Mouse (Mus musculus): ENCODE measurements around the gene Shc4. TPM values are rescaled to one million over a fixed set of nuclear protein-coding genes. Genes with fewer than 3 reads are reported as not detected.

Gene Shc4
- total and polyA plus RNA-seq, 2 experiments, result 0.18 to 0.26 TPM

- Histone ChIP-seq H3K79me2 (ENCODE audit: control insufficient read depth, insufficient read depth, low read length) (no peaks in the 10 kb centered on the region), H3K4me3 (ENCODE audit: insufficient read depth, low read depth, low read length) (no peak overlapping the region), H3K9ac (ENCODE audit: low read depth, low read length) (no peak overlapping the region), H3K27me3 (ENCODE audit: control insufficient read depth, insufficient read depth, low read length) (no peaks in the 10 kb centered on the region), H3K36me3 (ENCODE audit: control insufficient read depth, insufficient read depth, low read length) (no peaks in the 10 kb centered on the region), H3K4me1 (ENCODE audit: control insufficient read depth, insufficient read depth, low read length) (no peaks in the 10 kb centered on the region), H3K27ac (replicated peaks; ENCODE audit: insufficient read depth, low read depth, low read length) (no peak overlapping the region)
- DNase-seq (ENCODE audit: extremely low read depth, low read depth, low spot score), result no peak
- WGBS, result 94% methylated on average over 3 of the region's 3 CpGs
- TF ChIP-seq POLR2A (IDR thresholded peaks at IDR 0.05; ENCODE audit: extremely low read depth, insufficient read depth, low read length), result no peak
Measured at GRCm38 (mm10) chr2:125662517-125662916, 61.4 kb downstream of the Shc4 start.

GRCm38 (mm10) chr2:125661156-125661555, 62.8 kb downstream of the Shc4 start:
- H3K27me3 ChIP-seq (ENCODE audit: control insufficient read depth, insufficient read depth, low read length), result no peaks in the 10 kb centered on the region
- H3K4me3 ChIP-seq (ENCODE audit: insufficient read depth, low read depth, low read length), result no peak overlapping the region
- H3K36me3 ChIP-seq (ENCODE audit: control insufficient read depth, insufficient read depth, low read length), result no peaks in the 10 kb centered on the region
- no peaks in the 10 kb centered on the region for H3K4me1 ChIP-seq (ENCODE audit: control insufficient read depth, insufficient read depth, low read length)
- no peak overlapping the region for H3K27ac ChIP-seq (replicated peaks; ENCODE audit: insufficient read depth, low read depth, low read length)
- DNase-seq (ENCODE audit: extremely low read depth, low read depth, low spot score), result no peak
- no peak overlapping the region for H3K9ac ChIP-seq (ENCODE audit: low read depth, low read length)
- TF ChIP-seq POLR2A (IDR thresholded peaks at IDR 0.05; ENCODE audit: extremely low read depth, insufficient read depth, low read length) (no peak), CTCF (IDR thresholded peaks at IDR 0.05; ENCODE audit: low read depth, low read length) (no peak)
- 78% methylated on average over 4 of the region's 4 CpGs for WGBS
- H3K79me2 ChIP-seq (ENCODE audit: control insufficient read depth, insufficient read depth, low read length), result no peaks in the 10 kb centered on the region

GRCm38 (mm10) chr2:125660537-125661130, 63.3 kb downstream of the Shc4 start:
- H3K27me3 ChIP-seq (ENCODE audit: control insufficient read depth, insufficient read depth, low read length), result no peaks in the 10 kb centered on the region
- 62% methylated on average over 20 of the region's 20 CpGs for whole genome bisulfite sequencing
- no peaks in the 10 kb centered on the region for H3K36me3 ChIP-seq (ENCODE audit: control insufficient read depth, insufficient read depth, low read length)
- TF ChIP-seq CTCF (IDR thresholded peaks at IDR 0.05; ENCODE audit: low read depth, low read length), result no peak
- TF ChIP-seq POLR2A (IDR thresholded peaks at IDR 0.05; ENCODE audit: extremely low read depth, insufficient read depth, low read length), result no peak
- no peak overlapping the region for H3K9ac ChIP-seq (ENCODE audit: low read depth, low read length)
- DNase-seq (ENCODE audit: extremely low read depth, low read depth, low spot score), result no peak
- H3K79me2 ChIP-seq (ENCODE audit: control insufficient read depth, insufficient read depth, low read length), result no peaks in the 10 kb centered on the region
- H3K4me1 ChIP-seq (ENCODE audit: control insufficient read depth, insufficient read depth, low read length), result no peaks in the 10 kb centered on the region
- no peak overlapping the region for H3K27ac ChIP-seq (replicated peaks; ENCODE audit: insufficient read depth, low read depth, low read length)
- no peak overlapping the region for H3K4me3 ChIP-seq (ENCODE audit: insufficient read depth, low read depth, low read length)

- no peak overlapping the region for H3K27ac ChIP-seq (replicated peaks; ENCODE audit: insufficient read depth, low read depth, low read length)
- no peaks in the 10 kb centered on the region for H3K4me1 ChIP-seq (ENCODE audit: control insufficient read depth, insufficient read depth, low read length)
- no peaks in the 10 kb centered on the region for H3K36me3 ChIP-seq (ENCODE audit: control insufficient read depth, insufficient read depth, low read length)
- peak; percentile 48 for DNase-seq (ENCODE audit: extremely low read depth, low read depth, low spot score)
- no peak overlapping the region for H3K9ac ChIP-seq (ENCODE audit: low read depth, low read length)
- no peak overlapping the region for H3K4me3 ChIP-seq (ENCODE audit: insufficient read depth, low read depth, low read length)
- H3K27me3 ChIP-seq (ENCODE audit: control insufficient read depth, insufficient read depth, low read length), result no peaks in the 10 kb centered on the region
- H3K79me2 ChIP-seq (ENCODE audit: control insufficient read depth, insufficient read depth, low read length), result no peaks in the 10 kb centered on the region
- TF ChIP-seq CTCF (IDR thresholded peaks at IDR 0.05; ENCODE audit: low read depth, low read length) (peak; percentile 72), POLR2A (IDR thresholded peaks at IDR 0.05; ENCODE audit: extremely low read depth, insufficient read depth, low read length) (no peak)
- WGBS, result 15% methylated on average over 10 of the region's 10 CpGs
Measured at GRCm38 (mm10) chr2:125659823-125660536, 64.0 kb downstream of the Shc4 start.

- Histone ChIP-seq H3K27me3 (ENCODE audit: control insufficient read depth, insufficient read depth, low read length) (no peaks in the 10 kb centered on the region), H3K36me3 (ENCODE audit: control insufficient read depth, insufficient read depth, low read length) (no peaks in the 10 kb centered on the region), H3K27ac (replicated peaks; ENCODE audit: insufficient read depth, low read depth, low read length) (no peak overlapping the region), H3K4me1 (ENCODE audit: control insufficient read depth, insufficient read depth, low read length) (peaks cover 2% of the 10 kb centered on the region; the same call in 1 of the 2 replicates), H3K4me3 (ENCODE audit: insufficient read depth, low read depth, low read length) (no peak overlapping the region), H3K79me2 (ENCODE audit: control insufficient read depth, insufficient read depth, low read length) (no peaks in the 10 kb centered on the region), H3K9ac (ENCODE audit: low read depth, low read length) (no peak overlapping the region)
- DNase-seq (ENCODE audit: extremely low read depth, low read depth, low spot score), result no peak
- 91% methylated on average over 9 of the region's 9 CpGs for WGBS
- no peak for TF ChIP-seq POLR2A (IDR thresholded peaks at IDR 0.05; ENCODE audit: extremely low read depth, insufficient read depth, low read length)
Measured at GRCm38 (mm10) chr2:125655391-125655790, 68.6 kb downstream of the Shc4 start.

GRCm38 (mm10) chr2:125653286-125653685, 70.7 kb downstream of the Shc4 start:
- no peak overlapping the region for H3K4me3 ChIP-seq (ENCODE audit: insufficient read depth, low read depth, low read length)
- TF ChIP-seq POLR2A (IDR thresholded peaks at IDR 0.05; ENCODE audit: extremely low read depth, insufficient read depth, low read length) (no peak), CTCF (IDR thresholded peaks at IDR 0.05; ENCODE audit: low read depth, low read length) (no peak)
- no peak for DNase-seq (ENCODE audit: extremely low read depth, low read depth, low spot score)
- WGBS, result 95% methylated on average over 2 of the region's 2 CpGs
- peaks cover 2% of the 10 kb centered on the region; the same call in 1 of the 2 replicates for H3K4me1 ChIP-seq (ENCODE audit: control insufficient read depth, insufficient read depth, low read length)
- no peaks in the 10 kb centered on the region for H3K27me3 ChIP-seq (ENCODE audit: control insufficient read depth, insufficient read depth, low read length)
- H3K79me2 ChIP-seq (ENCODE audit: control insufficient read depth, insufficient read depth, low read length), result no peaks in the 10 kb centered on the region
- H3K36me3 ChIP-seq (ENCODE audit: control insufficient read depth, insufficient read depth, low read length), result no peaks in the 10 kb centered on the region
- H3K27ac ChIP-seq (replicated peaks; ENCODE audit: insufficient read depth, low read depth, low read length), result no peak overlapping the region
- H3K9ac ChIP-seq (ENCODE audit: low read depth, low read length), result no peak overlapping the region

Data from liver, adult 2 months (tissue).